ENCODE assay signal across 8 mouse cellular contexts in genomic region chr9:45221567-45221966, GRCm38 (mm10). TPM values are rescaled to one million over a fixed set of nuclear protein-coding genes. Genes with fewer than 3 reads are reported as not detected.
DNase-seq lines count a peak whose midpoint lies in the region; ATAC-seq and TF ChIP-seq lines count a peak whose summit lies in the region.

No protein-coding gene starts in this region.

- no peaks in the 10 kb centered on the region for H3K4me1 ChIP-seq in kidney, embryonic 15.5 days
- H3K4me1 ChIP-seq in stomach, postnatal 0 days (replicated peaks; ENCODE audit: control insufficient read depth, insufficient read depth): no peaks in the 10 kb centered on the region

- intact Hi-C loops in left cerebral cortex, postnatal 14 days (cut with DNase I): loop anchor here (5.0 to 10.0 kb wide), 3 partner anchors 73 to 186 kb away; no protein-coding TSS in a partner anchor

- ATAC-seq in kidney, embryonic 15.5 days (replicated peaks; ENCODE audit: low FRiP score): no peak
- peak; percentile 70 for ATAC-seq in stomach, postnatal 0 days (ENCODE audit: low FRiP score, low TSS enrichment)

- 0 out of 2 replicates have a peak, but pooled peaks cover 3% of the 10 kb centered on the region for H3K27me3 ChIP-seq in kidney, embryonic 15.5 days
- no peaks in the 10 kb centered on the region for H3K27me3 ChIP-seq in stomach, postnatal 0 days (ENCODE audit: control insufficient read depth, insufficient read depth, low read length)

- WGBS in kidney, embryonic 15.5 days: 17% methylated on average over 6 of the region's 6 CpGs
- 7% methylated on average over 6 of the region's 6 CpGs for WGBS in stomach, postnatal 0 days

- TF ChIP-seq EP300 in stomach, postnatal 0 days (optimal IDR thresholded peaks at IDR 0.05): no peak

- no peaks in the 10 kb centered on the region for H3K9me3 ChIP-seq in kidney, embryonic 15.5 days (replicated peaks)
- H3K9me3 ChIP-seq in stomach, postnatal 0 days (ENCODE audit: control insufficient read depth, low read length): no peaks in the 10 kb centered on the region

- H3K4me2 ChIP-seq in kidney, embryonic 15.5 days: no peak overlapping the region
- no peak overlapping the region for H3K4me2 ChIP-seq in stomach, postnatal 0 days (replicated peaks; ENCODE audit: low read depth)

- H3K4me3 ChIP-seq in kidney, embryonic 15.5 days (replicated peaks): no peak overlapping the region
- H3K4me3 ChIP-seq in stomach, postnatal 0 days (ENCODE audit: low read depth, low read length): no peak overlapping the region

- H3K9ac ChIP-seq in kidney, embryonic 15.5 days: no peak overlapping the region
- H3K9ac ChIP-seq in stomach, postnatal 0 days (ENCODE audit: low read length): no peak overlapping the region

- peak; percentile 81 for DNase-seq in kidney, adult 11 months
- peak; percentile 51 for DNase-seq in c-Kit-positive CD71-positive TER-119-positive erythroid progenitor cells, embryonic 14.5 days (ENCODE audit: low spot score)
- peak; percentile 72 to 87 for DNase-seq in frontal cortex, postnatal 10 days (ENCODE audit: low spot score in 2 of 2)
- DNase-seq in induced T-regulatory cell, adult 2 months (ENCODE audit: low read depth): peak; percentile 97
- DNase-seq in left cerebral cortex, postnatal 14 days (ENCODE audit: low spot score in 2 of 2): peak; percentile 94 to 97
- DNase-seq in natural killer cell, adult 2 months (ENCODE audit: low spot score in 2 of 2): peak; percentile 84 to 91
- peak; percentile 89 for DNase-seq in stomach, postnatal 0 days (ENCODE audit: low spot score)

- peak; percentile 99 for TF ChIP-seq CTCF in stomach, postnatal 0 days (IDR thresholded peaks at IDR 0.05; ENCODE audit: low read depth)

- no peaks in the 10 kb centered on the region for H3K36me3 ChIP-seq in kidney, embryonic 15.5 days
- H3K36me3 ChIP-seq in stomach, postnatal 0 days (ENCODE audit: control insufficient read depth, insufficient read depth, low read length): no peaks in the 10 kb centered on the region

- no peak overlapping the region for H3K27ac ChIP-seq in kidney, embryonic 15.5 days
- no peak overlapping the region for H3K27ac ChIP-seq in stomach, postnatal 0 days (replicated peaks)

RNA-seq across cellular contexts. Expression of gene Tmprss4, which starts 17.7 kb away (rescaled TPM):
- 0.27 and 1.4 TPM in 2 replicates for polyA plus RNA-seq in kidney, embryonic 15.5 days (2015; fragmentation: Nextera tagmentation; extraction: Ambion mirVana)
- under 1 TPM in 1 of 2 experiments, not detected in 1; 0.25 TPM for total RNA-seq in left cerebral cortex, postnatal 14 days (2021)
- polyA plus RNA-seq in stomach, postnatal 0 days (2015; fragmentation: Nextera tagmentation; extraction: Ambion mirVana): 23.4 and 25.3 TPM in 2 replicates

RNA-seq across cellular contexts. Expression of gene BC049352, which starts 39.8 kb away (rescaled TPM):
- polyA plus RNA-seq in kidney, embryonic 15.5 days (2015; fragmentation: Nextera tagmentation; extraction: Ambion mirVana): not detected in 2 replicates
- total RNA-seq in left cerebral cortex, postnatal 14 days (2021): under 1 TPM; 0.55 to 0.66 TPM
- 0.11 and 0.12 TPM in 2 replicates for polyA plus RNA-seq in stomach, postnatal 0 days (2015; fragmentation: Nextera tagmentation; extraction: Ambion mirVana)

RNA-seq across cellular contexts. Expression of gene Il10ra, which starts 47.4 kb away (rescaled TPM):
- polyA plus RNA-seq in kidney, embryonic 15.5 days (2015; fragmentation: Nextera tagmentation; extraction: Ambion mirVana): 0.77 and 1.2 TPM in 2 replicates
- 1 to 10 TPM; 2.5 to 2.7 TPM for total RNA-seq in left cerebral cortex, postnatal 14 days (2021)
- polyA plus RNA-seq in stomach, postnatal 0 days (2015; fragmentation: Nextera tagmentation; extraction: Ambion mirVana): 1.0 and 1.1 TPM in 2 replicates

Comparison
In these comparisons a context has a peak if more than half of its experiments do, and no peak if none do; other contexts are left out.
1. RNA of gene Tmprss4, which starts 17.7 kb away (polyA plus RNA-seq): 23.4 to 25.3 TPM in stomach, postnatal 0 days; 0.27 to 1.4 TPM in kidney, embryonic 15.5 days; every median in the first group is over 10 times any median in the second.
2. Peak in every context shown above with its lines, with median percentiles within 50 percentile points of each other: DNase-seq.